Mouse (Mus musculus) liver, adult 2 months (tissue): ENCODE measurements at regions not wholly inside any gene's neighbourhood (a gene's known extent, or its start where the extent isn't known, plus 50 kb on each side); places are given as distances from the start of the nearest gene placed in this dataset.

Source experiments
- CTCF ChIP-seq: fragments of 200-500 bp; IDR thresholded peaks from 2 replicates; pipeline ENCODE4 v1.5.1; 2011; ENCODE audit warnings: low read depth, low read length, control low read depth
- POLR2A ChIP-seq: fragments of 200-500 bp; IDR thresholded peaks from 2 replicates; pipeline ENCODE4 v1.6.1; 2011; ENCODE audit warnings: low read length, control low read depth; ENCODE audit not compliant: insufficient read depth; ENCODE audit errors: extremely low read depth

DNA sequence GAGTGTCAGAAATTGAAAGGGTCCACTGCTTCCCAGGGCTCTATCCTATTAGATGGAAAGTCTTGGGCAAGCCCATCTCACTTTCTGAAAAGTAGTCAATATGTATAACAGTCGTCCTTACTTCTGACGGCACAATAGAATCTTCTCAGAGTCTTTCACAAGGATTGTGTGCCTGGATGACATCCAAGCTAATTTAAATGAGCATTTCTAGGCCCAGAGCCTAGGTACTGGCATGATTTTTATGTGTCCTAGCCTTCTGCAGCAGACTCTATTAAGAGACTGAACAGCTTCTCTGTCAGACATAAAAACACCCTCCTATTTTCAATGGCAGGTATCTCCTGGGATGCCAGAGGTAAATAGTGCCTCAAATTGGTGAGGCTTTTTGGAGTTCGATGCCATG lies 680.5 kb downstream of the Cps1 start:
- no peak for TF ChIP-seq POLR2A
- no peak for TF ChIP-seq CTCF
